Mouse (Mus musculus) left cerebral cortex, postnatal 10 days (tissue): ENCODE measurements at regions not wholly inside any gene's neighbourhood (a gene's known extent, or its start where the extent isn't known, plus 50 kb on each side); places are given as distances from the start of the nearest gene placed in this dataset.

Experiments
- DNase-seq, 2 experiments: peaks; one replicate each; pipeline ENCODE4 v3.0.0; 2021 to 2022; ENCODE audit warnings: low spot score in 2 of 2, mixed read lengths in 1 of 2; ENCODE audit errors: extremely low spot score in 1 of 2
- intact Hi-C: fragments of 180-260 bp; cut with DNase I; formaldehyde crosslinking; loops from one replicate; pipeline ENCODE4 v1.15.1; 2025

DNA sequence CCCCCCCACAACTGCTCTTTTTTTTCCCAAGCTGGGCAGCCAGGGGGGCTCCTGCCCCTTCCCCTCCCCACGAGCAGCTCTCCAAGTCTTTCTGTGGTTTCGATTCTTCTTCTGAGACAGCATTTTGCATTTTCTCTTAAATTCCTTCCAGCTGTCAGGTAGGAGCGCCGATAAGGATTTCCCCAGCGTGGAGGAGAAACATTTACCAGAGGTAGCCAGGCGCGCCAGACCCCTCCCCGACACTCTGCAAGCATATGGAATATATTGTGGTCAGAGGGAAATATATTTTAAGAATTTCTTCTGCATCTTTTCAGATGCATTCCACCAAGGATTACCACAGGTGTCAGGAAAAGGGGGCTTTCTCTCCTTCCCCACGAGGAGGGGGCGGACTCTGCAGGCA lies 111.9 kb downstream of the Tbx5 start:
- no peak for DNase-seq
- intact Hi-C loops: no loop called here

DNA sequence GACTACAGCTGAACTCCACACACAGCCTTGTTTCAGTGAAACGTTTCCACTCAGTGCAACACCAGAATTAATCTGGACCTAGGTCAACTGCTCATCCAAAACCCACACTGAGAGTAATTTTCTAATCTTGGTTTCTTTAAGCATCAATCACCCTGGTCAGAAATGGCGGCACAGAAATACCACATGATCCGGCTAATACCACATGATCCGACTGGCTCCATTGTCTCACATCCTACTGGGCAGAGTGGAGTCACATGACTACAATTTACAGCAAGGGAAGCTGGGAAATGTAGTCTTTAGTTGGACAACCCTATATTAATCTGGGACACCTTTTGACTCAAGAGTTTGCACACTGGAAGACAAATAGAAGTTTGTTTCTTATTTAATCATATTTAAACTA lies 115.9 kb downstream of the Tbx5 start:
- no peak for DNase-seq
- intact Hi-C loops: no loop called here

DNA sequence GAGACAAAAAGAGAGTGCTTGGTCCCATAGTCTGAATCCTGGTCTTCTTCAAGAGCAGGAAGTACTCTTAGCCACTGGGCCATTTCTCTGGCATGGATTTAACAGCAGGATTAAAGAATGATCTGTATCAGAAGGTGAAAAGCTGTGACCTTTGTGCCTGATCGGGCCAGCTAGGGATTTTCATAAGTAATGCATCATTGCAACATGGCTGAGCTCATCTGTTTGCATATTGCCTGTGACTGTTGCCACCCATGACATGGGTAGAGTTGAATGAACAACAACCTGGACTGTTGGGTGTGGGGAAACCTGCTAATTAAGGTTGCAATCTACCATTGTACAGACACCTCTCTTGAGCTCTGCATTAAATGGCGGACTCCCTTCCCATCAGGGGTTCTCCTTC lies 119.6 kb downstream of the Tbx5 start:
- DNase-seq: no peak
- intact Hi-C loops: no loop called here

DNA sequence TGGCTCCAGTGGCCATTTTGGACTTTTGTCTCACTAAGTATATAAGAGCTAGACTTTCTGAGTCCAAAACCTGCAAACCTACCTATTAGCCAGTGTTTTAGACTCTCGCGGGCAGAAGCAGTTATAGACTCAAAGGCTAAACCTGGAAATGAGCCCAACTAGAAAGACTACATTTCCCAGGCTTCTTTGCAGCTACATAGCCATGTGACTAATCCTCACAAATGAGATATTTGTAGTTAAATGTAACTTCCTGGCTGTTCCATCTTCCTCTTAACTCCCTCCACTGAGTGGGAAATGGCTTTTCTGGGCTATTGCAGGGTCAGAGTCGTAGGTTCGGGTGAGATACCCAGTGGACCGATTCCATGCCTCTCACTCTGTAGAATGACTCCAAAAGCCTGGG lies 120.7 kb downstream of the Tbx5 start:
- peak in 1 of 2 experiments; percentile 6 for DNase-seq
- intact Hi-C loops: no loop called here

DNA sequence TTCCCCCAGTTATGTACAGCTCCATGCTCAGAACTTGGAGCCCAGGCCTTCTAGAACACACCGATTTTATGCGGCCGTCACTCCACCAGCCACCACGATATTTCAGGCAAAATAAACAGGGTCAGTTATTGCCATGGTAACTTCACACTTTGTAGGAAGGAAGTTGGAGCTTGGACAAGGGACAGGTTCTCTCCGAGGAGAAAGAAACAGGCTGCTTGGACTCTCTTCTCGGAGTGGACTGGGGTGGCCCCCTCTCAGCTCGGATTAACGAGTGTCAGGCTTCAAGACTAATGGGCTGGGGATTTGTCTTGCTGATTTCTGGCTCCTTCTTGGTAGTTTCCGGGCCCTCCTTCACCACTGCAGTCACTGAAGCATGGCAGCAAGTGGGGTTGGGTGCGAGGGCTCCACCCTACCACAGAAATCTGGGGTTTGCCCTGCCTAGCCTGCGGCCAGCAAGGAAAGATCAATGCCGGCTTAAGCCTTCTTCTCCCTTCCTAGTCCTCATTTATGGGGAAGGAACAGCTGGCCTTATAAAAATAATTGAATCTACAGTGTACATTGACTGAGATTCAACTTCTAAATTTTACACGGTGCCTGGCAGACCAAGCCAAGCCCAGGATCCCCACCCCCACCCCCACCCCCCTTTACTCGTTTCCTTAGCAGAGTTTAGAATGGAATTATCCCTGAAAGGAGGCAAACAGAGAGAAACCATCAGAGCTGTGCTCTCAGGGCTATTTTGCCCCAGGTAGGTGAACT lies 121.5 kb downstream of the Tbx5 start:
- peak in 1 of 2 experiments; percentile 20 for DNase-seq
- intact Hi-C loops: no loop called here

DNA sequence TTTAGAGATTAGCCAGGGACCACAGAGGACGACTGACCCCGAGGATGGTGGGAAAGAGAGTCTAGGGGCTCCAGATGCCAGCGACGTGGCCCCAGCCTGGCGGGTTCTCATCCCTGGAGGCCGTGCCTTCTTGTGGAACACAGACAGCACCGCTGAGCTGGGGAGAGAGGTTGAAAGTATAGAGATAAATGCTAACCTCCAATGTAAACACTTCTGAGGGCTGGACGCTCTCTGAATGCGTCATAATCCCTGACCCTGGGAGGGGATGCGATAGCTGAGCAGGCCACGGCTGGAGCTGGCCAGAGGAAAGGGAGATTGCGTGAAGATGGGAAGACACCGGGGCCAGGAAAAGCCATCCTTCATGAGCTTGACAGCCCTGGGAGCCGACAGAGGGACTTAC lies 126.5 kb downstream of the Tbx5 start:
- DNase-seq: no peak
- intact Hi-C loops: no loop called here

DNA sequence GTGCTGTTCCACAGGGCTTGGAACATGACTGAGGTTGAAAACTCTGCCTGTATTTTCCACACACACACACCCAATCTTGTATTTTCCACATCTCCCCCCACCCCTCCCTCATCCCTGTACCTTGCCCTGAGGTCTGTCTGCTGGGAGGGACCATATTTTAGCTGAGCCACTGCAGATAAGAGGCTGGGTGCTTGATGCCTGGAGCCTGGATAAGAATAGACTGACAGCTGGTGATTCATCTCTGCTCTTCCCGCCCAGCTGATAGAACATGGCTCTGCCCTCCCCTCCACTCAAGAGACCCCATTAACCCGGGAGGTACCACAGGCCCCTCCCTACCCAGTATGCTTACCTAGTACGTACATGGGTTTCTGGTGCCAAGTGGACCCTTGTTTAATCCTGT lies 132.3 kb downstream of the Tbx5 start:
- intact Hi-C loops: no loop called here
- DNase-seq: no peak

DNA sequence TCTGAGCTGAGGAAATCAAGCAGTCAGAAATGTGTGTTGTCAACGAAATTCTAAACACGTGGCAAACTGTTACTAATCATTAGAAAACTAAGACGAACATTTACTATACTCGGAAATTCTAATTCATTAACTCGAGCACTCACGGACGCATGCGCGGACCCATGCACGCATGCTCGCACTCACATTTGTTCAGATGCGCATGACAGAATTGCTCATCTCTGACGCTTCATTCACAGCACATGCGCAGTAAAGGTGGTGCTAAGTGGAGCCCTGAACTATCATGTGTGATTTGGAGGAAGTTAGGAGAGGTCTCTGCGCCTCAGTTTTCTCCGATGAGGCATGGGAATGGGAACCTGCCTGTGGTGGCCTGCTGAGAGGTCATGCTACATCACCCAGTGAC lies 138.8 kb downstream of the Tbx5 start:
- intact Hi-C loops: no loop called here
- no peak for DNase-seq

DNA sequence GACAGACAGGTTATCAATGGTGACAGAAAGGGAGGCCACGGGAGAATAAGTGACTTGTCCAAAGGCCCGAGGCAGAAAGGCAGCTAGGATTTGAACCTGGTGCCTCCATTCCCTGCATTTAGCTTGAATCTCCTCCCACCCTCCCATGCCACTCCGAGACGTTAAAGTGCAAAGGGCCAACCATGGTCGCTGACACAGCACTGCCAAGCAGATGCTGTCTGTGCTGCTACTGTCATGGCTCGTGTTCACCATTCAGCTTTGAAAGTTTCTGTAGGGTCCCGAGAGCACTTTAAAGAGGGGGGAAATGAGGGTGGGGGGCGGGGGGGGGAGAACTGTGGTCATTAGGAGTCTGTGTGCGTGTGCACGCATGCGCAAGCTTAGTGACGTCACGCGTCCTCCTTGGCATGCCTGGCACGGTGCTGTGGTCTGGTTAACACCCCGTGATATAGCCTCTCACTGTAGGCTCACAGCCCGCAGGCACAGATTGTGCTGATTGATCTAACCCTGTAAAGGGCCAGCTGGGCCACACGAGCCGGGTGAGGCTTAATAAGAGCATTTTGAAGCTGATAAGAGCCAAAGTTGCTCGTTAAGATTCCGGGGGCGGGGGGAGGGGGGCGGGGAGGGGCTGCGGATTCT lies 140.5 kb downstream of the Tbx5 start:
- intact Hi-C loops: no loop called here
- peak; percentile 40 to 53 for DNase-seq

DNA sequence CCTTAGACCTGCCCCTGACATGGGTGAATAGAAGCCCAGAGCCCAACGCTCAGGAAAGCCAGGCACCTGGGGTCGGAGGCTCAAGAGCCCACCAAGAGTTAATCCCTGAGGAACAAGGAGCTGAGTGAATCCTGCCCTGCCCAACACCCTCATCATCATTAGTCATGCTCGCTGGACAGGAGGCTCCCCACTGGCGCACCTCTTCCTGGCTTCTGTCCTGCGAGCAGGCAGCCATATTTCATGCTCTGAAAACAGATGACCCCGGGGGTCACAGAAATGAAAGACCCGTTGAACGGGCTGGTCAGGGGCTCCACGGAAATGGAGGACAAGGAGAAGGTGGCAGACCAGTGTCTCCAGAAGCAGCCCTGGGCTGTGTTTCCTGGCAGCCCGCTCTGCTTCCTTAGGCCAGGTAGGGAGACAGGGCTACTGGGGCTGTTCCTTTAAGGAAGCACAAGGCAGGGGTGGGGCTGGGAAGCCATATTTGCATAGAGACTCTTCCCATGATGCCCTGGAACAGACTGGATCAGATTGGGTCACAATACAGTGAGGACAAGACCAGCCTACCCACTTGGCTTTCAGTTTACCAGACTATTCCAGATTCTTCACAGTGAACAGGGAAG lies 138.1 kb upstream of the Rbm19 start:
- no peak for DNase-seq
- intact Hi-C loops: no loop called here

DNA sequence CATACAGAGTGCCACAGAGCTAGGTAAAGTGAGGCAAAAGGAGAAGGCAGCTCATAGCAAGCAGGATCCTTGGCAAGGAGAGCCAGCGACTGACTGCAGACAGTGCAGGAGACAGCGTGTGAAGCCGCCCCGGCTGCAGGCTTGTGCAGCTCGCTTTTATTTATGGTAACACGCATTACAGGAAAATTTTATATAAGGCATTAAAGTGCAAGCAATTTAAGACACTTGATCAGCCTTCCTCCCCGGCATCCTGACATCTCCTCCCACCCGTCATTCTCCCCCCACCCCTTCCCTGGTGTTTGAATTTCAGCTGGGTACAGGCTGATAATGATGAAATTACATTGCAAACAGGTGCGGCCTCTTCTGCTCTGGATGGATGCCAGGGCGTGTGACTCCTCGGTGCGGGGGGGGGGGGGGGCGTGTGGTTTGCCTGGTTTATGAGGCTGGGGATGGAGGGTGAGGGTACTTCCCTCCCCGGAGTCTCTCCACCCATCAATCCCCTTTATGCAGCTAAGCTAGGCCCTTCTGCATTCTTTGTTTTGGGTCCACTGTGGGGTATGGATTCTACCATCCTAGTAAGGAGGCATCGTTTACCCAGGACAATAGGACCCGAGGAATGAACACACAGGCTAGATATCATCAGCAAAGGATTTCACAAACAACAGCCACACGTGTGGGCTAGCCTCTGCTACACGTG lies 135.0 kb upstream of the Rbm19 start:
- DNase-seq: peak in 1 of 2 experiments; percentile 26
- intact Hi-C loops: no loop called here

DNA sequence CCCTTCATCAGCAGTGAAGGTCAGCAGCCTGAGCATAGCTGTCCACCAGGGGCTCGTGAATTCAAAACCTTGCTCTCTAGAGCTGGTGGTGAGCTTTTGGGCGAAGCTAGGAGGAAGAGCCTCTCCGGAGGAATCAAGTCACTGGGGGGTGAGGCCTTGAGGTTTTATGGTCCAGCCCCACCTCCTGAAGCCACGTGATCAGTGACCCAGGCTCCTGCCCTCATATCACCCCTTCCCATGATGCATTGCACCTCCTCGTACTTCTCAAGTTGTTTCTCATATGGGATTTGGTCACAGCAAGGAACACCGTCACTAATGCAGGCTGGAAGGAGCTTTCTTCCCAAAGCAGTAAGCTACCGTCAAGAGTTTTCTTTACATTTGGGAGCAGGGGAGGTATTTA lies 132.1 kb upstream of the Rbm19 start:
- intact Hi-C loops: no loop called here
- DNase-seq: no peak

DNA sequence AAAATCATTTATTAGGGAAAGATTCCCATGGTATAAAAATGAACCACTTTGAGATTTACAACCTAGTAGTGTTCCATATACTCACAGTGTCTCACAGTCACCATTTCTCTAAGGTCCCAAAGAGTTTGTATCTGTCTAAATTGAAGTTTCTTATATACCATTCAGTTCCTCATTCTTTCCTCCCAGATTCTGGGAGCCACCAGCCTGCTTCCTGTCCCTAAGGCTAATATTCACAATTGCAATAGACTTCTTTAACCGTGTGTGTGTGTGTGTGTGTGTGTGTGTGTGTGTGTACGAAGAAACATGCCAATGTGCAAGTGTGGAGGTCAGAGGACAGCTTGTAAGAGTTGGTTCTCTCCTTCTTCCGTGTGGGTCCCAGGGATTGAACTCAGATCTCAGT lies 124.1 kb upstream of the Rbm19 start:
- DNase-seq: no peak
- intact Hi-C loops: no loop called here

DNA sequence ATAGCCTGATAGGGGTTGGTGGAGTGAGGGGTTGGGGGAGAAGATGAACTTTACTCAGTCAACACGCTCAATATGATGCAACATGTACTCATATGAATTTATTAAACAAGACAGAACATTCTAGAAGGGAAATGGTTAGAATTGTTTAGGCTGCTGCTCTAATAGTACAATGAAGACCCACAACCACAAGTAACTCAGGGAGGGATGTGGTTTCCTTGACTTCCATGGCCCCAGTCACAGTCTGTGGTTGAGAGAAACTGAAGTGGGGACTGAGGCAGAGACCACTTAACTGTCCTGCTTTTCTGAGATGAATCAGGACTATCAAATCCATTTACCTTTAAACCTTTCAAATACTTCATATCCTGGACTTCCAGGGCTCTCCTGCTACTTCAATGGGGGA lies 120.5 kb upstream of the Rbm19 start:
- intact Hi-C loops: no loop called here
- no peak for DNase-seq

DNA sequence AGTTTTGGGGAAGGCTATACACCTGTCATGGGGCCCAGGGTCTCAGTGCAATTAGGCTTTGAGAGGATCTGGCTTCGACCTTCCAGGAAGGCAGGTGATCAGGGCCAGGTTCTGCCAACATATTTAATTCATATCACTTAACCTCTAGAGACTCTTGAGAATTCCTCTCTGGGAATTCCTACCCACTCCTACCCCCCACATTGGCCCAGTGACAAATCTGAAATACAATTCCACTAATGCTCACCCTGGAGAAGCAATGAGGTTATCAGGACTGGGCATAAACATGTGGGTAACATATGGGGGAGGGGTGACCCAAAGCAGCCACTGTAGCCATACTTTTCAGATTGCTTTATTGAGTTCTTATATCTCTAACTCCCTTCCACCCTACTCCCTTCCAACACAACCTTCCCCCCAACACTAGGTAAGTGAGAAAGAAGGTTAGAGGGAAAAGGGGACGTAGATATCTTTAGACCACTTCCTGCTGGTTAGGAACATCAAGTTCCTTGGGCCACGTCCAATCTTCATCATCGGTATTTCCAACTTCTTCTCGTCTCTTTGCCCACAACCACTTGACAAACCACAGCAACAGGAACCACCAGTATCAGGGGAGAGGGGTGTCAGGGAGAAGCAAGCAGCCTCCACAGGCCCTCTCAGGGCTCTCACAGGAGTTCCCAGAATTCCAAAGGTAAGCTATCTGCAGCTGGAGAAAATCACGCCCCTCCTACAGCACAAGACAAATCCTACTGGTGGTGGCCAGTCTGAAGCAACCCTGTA lies 110.4 kb upstream of the Rbm19 start:
- DNase-seq: no peak
- intact Hi-C loops: no loop called here

DNA sequence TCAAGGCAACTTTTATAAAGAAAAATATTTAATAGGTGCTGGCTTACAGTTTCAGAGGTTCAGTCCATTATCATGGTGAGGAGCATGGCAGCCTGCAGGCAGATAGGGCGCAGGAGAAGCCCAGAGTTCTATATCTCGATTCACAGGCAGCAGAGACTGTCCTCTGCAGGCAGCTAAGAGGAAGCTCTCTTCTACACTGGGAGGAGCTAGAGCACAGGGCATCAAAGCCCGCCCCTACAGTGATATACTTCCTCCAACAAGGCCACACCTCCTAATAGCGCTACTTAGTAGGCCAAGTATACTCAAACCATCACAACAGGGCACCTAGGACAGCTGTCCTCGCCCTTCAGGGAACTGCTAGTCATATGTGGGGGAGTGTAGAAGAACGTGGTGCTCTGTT lies 108.5 kb upstream of the Rbm19 start:
- no peak for DNase-seq
- intact Hi-C loops: no loop called here

DNA sequence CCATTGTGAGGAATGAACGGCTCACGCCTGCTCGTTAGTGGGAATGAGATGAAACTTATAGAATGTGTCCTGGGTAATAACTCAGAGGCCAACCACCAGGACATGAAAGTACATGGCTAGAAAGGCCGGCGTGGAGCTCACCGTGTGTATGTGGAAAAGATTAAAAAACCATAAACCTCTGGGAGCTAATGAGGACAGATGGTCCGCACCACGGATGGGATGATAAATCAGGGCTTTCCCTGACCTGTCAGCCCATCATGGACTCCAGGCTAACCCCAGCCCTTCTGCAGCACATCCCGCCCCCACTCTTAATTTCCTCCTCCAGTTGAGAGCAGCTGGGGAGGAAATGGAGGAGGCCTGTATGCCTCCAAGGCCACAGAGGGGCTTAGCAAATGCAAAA lies 108.0 kb upstream of the Rbm19 start:
- DNase-seq: no peak
- intact Hi-C loops: no loop called here

DNA sequence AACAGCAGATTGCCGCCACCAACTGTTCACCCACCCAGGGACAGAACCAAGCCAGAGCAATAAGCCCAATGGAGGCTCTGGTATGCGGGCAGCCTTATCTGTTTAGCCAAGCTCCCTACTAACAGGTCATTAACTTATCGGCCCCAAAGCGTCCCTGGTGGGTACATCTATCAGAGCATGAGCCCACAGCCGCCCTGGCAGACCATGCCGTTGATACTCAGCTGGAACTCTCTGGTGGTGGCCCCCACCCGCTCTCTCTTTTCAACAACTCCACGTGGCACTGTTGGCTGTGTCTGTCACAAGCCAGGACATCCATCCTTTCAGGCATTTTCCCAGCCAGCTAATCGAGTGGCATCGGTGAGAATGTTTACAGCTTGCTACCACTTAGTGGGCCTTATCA lies 100.8 kb upstream of the Rbm19 start:
- intact Hi-C loops: no loop called here

DNA sequence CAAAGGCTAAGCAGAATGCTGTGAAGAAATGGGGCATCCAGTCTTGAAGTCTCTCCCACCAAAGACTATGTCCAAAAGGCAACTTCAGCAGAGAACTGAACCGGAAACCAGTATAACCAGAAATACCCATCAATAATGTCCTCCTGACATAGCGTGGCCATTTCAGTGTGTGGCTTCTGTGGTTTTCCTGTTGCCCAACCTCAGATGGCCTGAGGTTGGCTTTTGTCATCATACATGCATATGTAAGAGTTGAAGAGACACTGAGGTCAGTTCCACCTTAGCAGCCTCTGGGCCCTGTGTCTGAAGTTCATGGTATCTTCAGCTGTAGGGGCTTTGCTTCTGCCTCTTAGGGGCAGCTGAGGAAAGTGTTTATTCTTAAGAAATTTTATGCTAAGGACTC lies 98.1 kb upstream of the Rbm19 start:
- no peak for DNase-seq

More for the DNA sequence above, 100.8 kb upstream of the Rbm19 start:
- no peak for DNase-seq

More for the DNA sequence above, 98.1 kb upstream of the Rbm19 start:
- intact Hi-C loops: no loop called here
